ENCODE assay signal across 8 mouse cellular contexts in genomic region chr9:108991428-108992084, GRCm38 (mm10). TPM values are rescaled to one million over a fixed set of nuclear protein-coding genes. Genes with fewer than 3 reads are reported as not detected.
A peak's percentile ranks its signal among the peaks of the same experiment; 100 is the strongest.
DNase-seq lines count a peak whose midpoint lies in the region; ATAC-seq and TF ChIP-seq lines count a peak whose summit lies in the region.

Pfkfb4 (plus strand) TSS chr9:108991778.

- H3K4me1 ChIP-seq in forebrain, embryonic 10.5 days, result peaks cover 57% of the 10 kb centered on the region
- H3K4me1 ChIP-seq in heart, embryonic 15.5 days (replicated peaks), result peaks cover 45% of the 10 kb centered on the region
- H3K4me1 ChIP-seq in liver, embryonic 14.5 days (replicated peaks; ENCODE audit: control insufficient read depth in 2 of 2, insufficient read depth in 2 of 2, low read length in 1 of 2), result peaks cover 6 to 37% of the 10 kb centered on the region in 2 experiments
- H3K4me1 ChIP-seq in neural tube, embryonic 11.5 days (ENCODE audit: control insufficient read depth, insufficient read depth, low read length), result peaks cover 5% of the 10 kb centered on the region
- H3K4me1 ChIP-seq in stomach, postnatal 0 days (replicated peaks; ENCODE audit: control insufficient read depth, insufficient read depth), result 0 out of 2 replicates have a peak, but pooled peaks cover 4% of the 10 kb centered on the region

- TF ChIP-seq EP300 in liver, embryonic 14.5 days (IDR thresholded peaks at IDR 0.05; ENCODE audit: low read depth), result 0 out of 2 replicates have a peak, but pooled peaks have one; percentile 11
- no peak for TF ChIP-seq EP300 in stomach, postnatal 0 days (optimal IDR thresholded peaks at IDR 0.05)

- DNase-seq in CD8-positive naive resting alpha-beta T cell, adult 2 months (ENCODE audit: low read depth in 2 of 2, low spot score in 2 of 2), result peak; percentile 93 to 95
- DNase-seq in c-Kit-positive CD71-negative TER-119-negative erythroid progenitor cells, embryonic 14.5 days (ENCODE audit: low read depth), result peak; percentile 99
- DNase-seq in forebrain, embryonic 10.5 days (ENCODE audit: extremely low spot score, low spot score), result peak; percentile 94
- DNase-seq in kidney, postnatal 25 days, result peak; percentile 99
- DNase-seq in liver, embryonic 14.5 days (ENCODE audit: low read depth in 3 of 3, low spot score in 3 of 3), result peak; percentile 97 to 98 (median 98)
- peak; percentile 92 for DNase-seq in neural tube, embryonic 11.5 days (ENCODE audit: low spot score)
- DNase-seq in stomach, postnatal 0 days (ENCODE audit: low spot score), result peak; percentile 97

- peak within 1 kb of the TSS; percentile 67 for H3K4me3 ChIP-seq in forebrain, embryonic 10.5 days
- peak within 1 kb of the TSS; percentile 55 for H3K4me3 ChIP-seq in heart, embryonic 15.5 days
- H3K4me3 ChIP-seq in liver, embryonic 14.5 days (ENCODE audit: insufficient read depth in 1 of 2, low read depth in 2 of 2, low read length in 2 of 2), result peak within 1 kb of the TSS; percentile 51 to 68
- peak within 1 kb of the TSS; percentile 52 for H3K4me3 ChIP-seq in neural tube, embryonic 11.5 days (ENCODE audit: low read depth, low read length)
- H3K4me3 ChIP-seq in stomach, postnatal 0 days (ENCODE audit: low read depth, low read length), result peak within 1 kb of the TSS; percentile 54

- H3K36me3 ChIP-seq in forebrain, embryonic 10.5 days (replicated peaks), result no peaks in the 10 kb centered on the region
- H3K36me3 ChIP-seq in heart, embryonic 15.5 days, result no peaks in the 10 kb centered on the region
- H3K36me3 ChIP-seq in liver, embryonic 14.5 days (replicated peaks; ENCODE audit: control insufficient read depth, insufficient read depth, low read depth), result no peaks in the 10 kb centered on the region
- no peaks in the 10 kb centered on the region; the same call in 1 of the 2 replicates for H3K36me3 ChIP-seq in neural tube, embryonic 11.5 days (ENCODE audit: control insufficient read depth, insufficient read depth, low read length)
- H3K36me3 ChIP-seq in stomach, postnatal 0 days (ENCODE audit: control insufficient read depth, insufficient read depth, low read length), result no peaks in the 10 kb centered on the region

- H3K27me3 ChIP-seq in forebrain, embryonic 10.5 days (ENCODE audit: poor library complexity, severe bottlenecking), result no peaks in the 10 kb centered on the region
- no peaks in the 10 kb centered on the region for H3K27me3 ChIP-seq in heart, embryonic 15.5 days
- no peaks in the 10 kb centered on the region for H3K27me3 ChIP-seq in liver, embryonic 14.5 days (ENCODE audit: control insufficient read depth, insufficient read depth, low read length)
- H3K27me3 ChIP-seq in neural tube, embryonic 11.5 days (ENCODE audit: control insufficient read depth, insufficient read depth, low read length), result no peaks in the 10 kb centered on the region
- no peaks in the 10 kb centered on the region for H3K27me3 ChIP-seq in stomach, postnatal 0 days (ENCODE audit: control insufficient read depth, insufficient read depth, low read length)

- H3K27ac ChIP-seq in forebrain, embryonic 10.5 days, result peak within 1 kb of the TSS; percentile 90
- peak within 1 kb of the TSS; percentile 82 for H3K27ac ChIP-seq in heart, embryonic 15.5 days
- peak within 1 kb of the TSS; percentile 75 for H3K27ac ChIP-seq in liver, embryonic 14.5 days
- peak within 1 kb of the TSS; percentile 70 for H3K27ac ChIP-seq in neural tube, embryonic 11.5 days (ENCODE audit: low read depth, low read length)
- H3K27ac ChIP-seq in stomach, postnatal 0 days (replicated peaks), result peak within 1 kb of the TSS; percentile 96

- TF ChIP-seq CTCF in liver, embryonic 14.5 days (IDR thresholded peaks at IDR 0.05; ENCODE audit: low read depth), result no peak
- TF ChIP-seq CTCF in stomach, postnatal 0 days (IDR thresholded peaks at IDR 0.05; ENCODE audit: low read depth), result no peak

- H3K9ac ChIP-seq in heart, embryonic 15.5 days, result peak within 1 kb of the TSS; percentile 42
- peak within 1 kb of the TSS; percentile 64 for H3K9ac ChIP-seq in liver, embryonic 14.5 days (replicated peaks)
- peak within 1 kb of the TSS; percentile 72 for H3K9ac ChIP-seq in neural tube, embryonic 11.5 days (ENCODE audit: low read length)
- H3K9ac ChIP-seq in stomach, postnatal 0 days (ENCODE audit: low read length), result peak within 1 kb of the TSS; percentile 63

- no peaks in the 10 kb centered on the region for H3K9me3 ChIP-seq in forebrain, embryonic 10.5 days
- no peaks in the 10 kb centered on the region for H3K9me3 ChIP-seq in heart, embryonic 15.5 days (replicated peaks)
- no peaks in the 10 kb centered on the region for H3K9me3 ChIP-seq in liver, embryonic 14.5 days (ENCODE audit: control insufficient read depth, low read length)
- no peaks in the 10 kb centered on the region for H3K9me3 ChIP-seq in neural tube, embryonic 11.5 days (ENCODE audit: control insufficient read depth, low read length)
- no peaks in the 10 kb centered on the region for H3K9me3 ChIP-seq in stomach, postnatal 0 days (ENCODE audit: control insufficient read depth, low read length)

- ATAC-seq in heart, embryonic 15.5 days (replicated peaks; ENCODE audit: insufficient number of reproducible peaks, insufficient read depth, low FRiP score, low read depth), result peak; percentile 95
- peak; percentile 96 for ATAC-seq in liver, embryonic 14.5 days (ENCODE audit: insufficient read depth)
- peak; percentile 93 for ATAC-seq in neural tube, embryonic 11.5 days (ENCODE audit: insufficient read depth, low FRiP score, low TSS enrichment)
- ATAC-seq in stomach, postnatal 0 days (ENCODE audit: low FRiP score, low TSS enrichment), result peak; percentile 95

- 2% methylated on average over 31 of the region's 31 CpGs for WGBS in forebrain, embryonic 10.5 days
- WGBS in heart, embryonic 15.5 days, result 2% methylated on average over 31 of the region's 31 CpGs
- 3% methylated on average over 31 of the region's 31 CpGs for WGBS in liver, embryonic 14.5 days (ENCODE audit: insufficient replicate concordance)
- WGBS in neural tube, embryonic 11.5 days, result 2% methylated on average over 31 of the region's 31 CpGs
- WGBS in stomach, postnatal 0 days, result under 1% methylated on average over 31 of the region's 31 CpGs

- peak within 1 kb of the TSS; percentile 77 for H3K4me2 ChIP-seq in heart, embryonic 15.5 days
- peak within 1 kb of the TSS; percentile 70 for H3K4me2 ChIP-seq in liver, embryonic 14.5 days (ENCODE audit: low read depth)
- peak within 1 kb of the TSS; percentile 80 for H3K4me2 ChIP-seq in neural tube, embryonic 11.5 days (ENCODE audit: low read depth)
- peak within 1 kb of the TSS; percentile 77 for H3K4me2 ChIP-seq in stomach, postnatal 0 days (replicated peaks; ENCODE audit: low read depth)

RNA-seq across cellular contexts. Expression of gene Pfkfb4, which starts in this region (rescaled TPM):
- 10.5 and 12.4 TPM in 2 replicates for polyA plus RNA-seq in forebrain, embryonic 10.5 days (2016; fragmentation: Nextera tagmentation; extraction: Ambion mirVana)
- polyA plus RNA-seq in heart, embryonic 15.5 days (2015; fragmentation: Nextera tagmentation; extraction: Ambion mirVana), result 3.3 and 5.4 TPM in 2 replicates
- polyA plus RNA-seq in liver, embryonic 14.5 days (2012; rRNA removed), result 2.1 TPM in 2 replicates
- 1.9 and 2.8 TPM in 2 replicates for polyA plus RNA-seq in liver, embryonic 14.5 days (2014; fragmentation: Nextera tagmentation; extraction: Ambion mirVana)
- polyA plus RNA-seq in neural tube, embryonic 11.5 days (2014; fragmentation: Nextera tagmentation; extraction: Ambion mirVana), result 14.4 and 14.6 TPM in 2 replicates
- polyA plus RNA-seq in stomach, postnatal 0 days (2015; fragmentation: Nextera tagmentation; extraction: Ambion mirVana), result 10.3 and 12.1 TPM in 2 replicates

Comparison
In these comparisons a context has a peak if more than half of its experiments do, and no peak if none do; other contexts are left out.
1. Peak in every context shown above with its lines: DNase-seq, ATAC-seq, H3K4me3 ChIP-seq and H3K27ac ChIP-seq.